Mouse (Mus musculus) lung, postnatal 4 days (tissue): ENCODE measurements around the gene Rbck1.
"Not testable (repeated sequence)": the region's sequence is repeated elsewhere in the genome, so short reads cannot be mapped to it uniquely, and the experiment has no call there.

Source experiments
- DNase-seq, 2 experiments: peaks; one replicate each; pipeline ENCODE4 v3.0.0; 2021

The Rbck1 gene

DNA sequence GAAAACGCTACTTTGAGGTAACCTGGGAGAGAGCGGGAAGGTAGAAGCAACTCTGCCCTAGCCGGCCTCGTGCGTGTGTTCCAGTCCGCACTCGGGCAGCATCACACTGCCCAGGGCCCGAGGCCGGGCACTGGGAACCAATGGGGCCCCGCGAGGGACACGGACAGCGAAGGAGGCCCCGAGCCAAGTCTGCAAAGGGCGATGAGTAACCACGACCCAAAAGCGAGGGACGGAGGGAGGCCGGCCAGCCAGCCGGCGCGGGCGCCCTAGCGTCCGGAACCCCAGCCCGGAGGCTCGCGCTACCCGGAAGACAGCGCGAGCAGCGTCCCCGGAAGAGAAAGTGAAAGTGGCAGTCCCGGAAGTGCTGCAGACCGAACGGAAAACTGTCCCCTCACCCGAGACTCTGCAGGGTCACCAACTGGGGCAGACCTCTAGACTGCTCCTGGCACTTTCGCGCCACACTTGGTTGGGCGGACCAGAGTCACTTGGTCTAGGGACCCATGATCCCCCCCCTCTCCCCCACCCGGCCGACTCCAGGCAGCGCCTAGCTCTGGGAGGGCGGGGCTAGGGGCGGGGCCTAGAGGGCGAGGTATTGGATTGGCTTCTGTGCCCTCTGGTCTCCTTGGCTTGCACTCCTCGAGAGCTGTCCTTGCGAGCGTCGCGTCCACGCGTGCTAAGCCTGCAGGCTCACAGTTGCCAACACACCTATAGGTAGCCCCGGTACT, at the start of gene Rbck1:
Gene Rbck1 (minus strand): TSS at position 553 of the 725 bp plus-strand sequence.
- DNase-seq: peak; percentile 90 to 95

DNA sequence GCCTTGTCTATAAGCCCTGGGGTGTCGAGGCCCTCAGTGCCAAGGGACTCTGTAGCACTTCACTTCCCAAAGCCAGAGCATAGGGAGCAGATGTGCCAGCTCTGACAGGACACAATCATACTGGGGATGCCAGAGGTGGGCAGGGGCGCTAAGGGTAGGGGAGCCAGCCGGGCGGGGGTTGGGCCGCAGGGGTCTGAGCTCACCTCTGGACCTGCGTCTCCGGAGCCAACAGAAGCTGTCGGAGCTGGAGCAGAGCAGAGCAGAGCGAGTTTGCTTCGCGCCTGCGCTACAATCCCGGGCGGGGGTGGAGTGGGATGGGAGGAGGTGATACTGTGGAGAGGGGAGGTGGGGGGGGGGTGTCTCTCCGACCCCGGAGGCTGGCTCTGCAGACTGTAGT, 43.9 kb upstream of the Rbck1 start, which contains the start of gene Nrsn2:
Gene Nrsn2 (minus strand): TSS at position 294 of the 397 bp plus-strand sequence.
- DNase-seq: no peak

GRCm38 (mm10) chr2:152375652-152376344, 43.3 kb upstream of the Rbck1 start:
- no peak for DNase-seq

- no peak for DNase-seq
Observed at GRCm38 (mm10) chr2:152373547-152373946, 41.1 kb upstream of the Rbck1 start.

GRCm38 (mm10) chr2:152372661-152373060, 40.2 kb upstream of the Rbck1 start:
- no peak for DNase-seq

DNA sequence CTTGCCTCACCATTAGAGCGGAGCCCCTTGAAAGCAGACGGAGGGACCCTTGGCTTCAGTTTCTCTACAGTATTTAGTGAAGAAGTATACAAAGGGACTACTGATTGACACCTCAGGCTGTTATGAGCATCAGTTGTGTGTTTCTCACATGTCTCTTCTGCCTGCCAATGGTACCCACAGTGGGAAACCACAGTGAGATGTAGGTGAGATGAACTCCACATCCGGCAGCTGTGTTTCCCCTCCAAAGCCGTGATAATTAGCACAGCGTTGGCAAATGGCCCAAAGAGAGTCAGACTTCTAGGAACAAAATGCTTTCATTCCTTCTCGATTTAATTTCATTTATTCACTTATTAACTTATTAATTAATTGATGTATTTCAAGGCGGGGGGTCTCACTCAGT, 39.7 kb upstream of the Rbck1 start:
- no peak for DNase-seq

DNA sequence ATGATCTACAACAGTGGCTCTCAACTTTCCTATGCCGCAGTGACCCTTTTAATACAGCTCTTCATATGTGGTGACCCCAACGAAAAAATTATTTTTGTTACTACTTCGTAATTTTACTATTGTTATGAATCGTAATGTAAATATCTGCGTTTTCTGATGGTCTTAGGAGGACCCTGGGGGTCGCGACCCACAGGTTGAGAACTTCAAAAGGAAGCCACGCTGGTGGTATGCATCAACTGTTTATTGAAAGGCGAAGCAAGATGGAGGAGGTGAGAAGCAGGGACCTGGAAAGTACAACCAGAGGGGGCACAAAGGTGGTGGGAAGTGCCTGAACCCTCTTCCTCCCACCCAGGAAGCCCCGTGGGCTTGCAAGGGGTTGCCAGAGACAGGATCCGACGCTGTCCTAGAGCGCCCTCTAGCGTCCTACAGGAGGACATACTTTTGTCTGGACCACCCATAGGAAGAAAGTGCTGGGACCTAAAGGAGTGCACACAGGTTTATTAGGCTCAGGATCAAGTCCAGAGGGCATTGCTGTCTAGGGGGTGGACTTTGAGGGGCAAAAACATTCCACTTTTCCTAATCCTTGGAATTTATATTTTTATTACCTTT, 36.2 kb upstream of the Rbck1 start:
- DNase-seq: peak; percentile 57 to 71

GRCm38 (mm10) chr2:152367917-152368316, 35.5 kb upstream of the Rbck1 start:
- DNase-seq: no peak

GRCm38 (mm10) chr2:152363245-152364147, 31.0 kb upstream of the Rbck1 start:
- peak; percentile 81 to 84 for DNase-seq

DNA sequence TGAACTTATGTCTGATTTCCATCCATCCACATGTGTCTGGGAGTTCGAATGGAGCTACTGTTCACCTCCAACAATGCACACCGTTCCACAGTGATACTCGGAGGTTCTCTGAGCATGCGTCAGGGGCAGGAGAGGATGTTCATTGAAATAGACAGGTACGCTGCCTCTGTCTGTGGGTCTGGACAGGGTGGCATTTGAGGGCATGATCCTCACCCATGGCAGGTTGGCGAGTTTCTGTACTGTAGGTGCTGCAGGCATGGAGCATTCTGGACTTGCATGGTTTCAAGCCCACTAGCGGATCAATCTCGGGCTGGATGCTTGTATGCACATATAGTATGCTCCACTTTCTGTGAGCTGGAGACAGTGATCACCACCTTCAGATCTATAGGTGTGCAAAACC, 28.7 kb upstream of the Rbck1 start:
- no peak for DNase-seq

DNA sequence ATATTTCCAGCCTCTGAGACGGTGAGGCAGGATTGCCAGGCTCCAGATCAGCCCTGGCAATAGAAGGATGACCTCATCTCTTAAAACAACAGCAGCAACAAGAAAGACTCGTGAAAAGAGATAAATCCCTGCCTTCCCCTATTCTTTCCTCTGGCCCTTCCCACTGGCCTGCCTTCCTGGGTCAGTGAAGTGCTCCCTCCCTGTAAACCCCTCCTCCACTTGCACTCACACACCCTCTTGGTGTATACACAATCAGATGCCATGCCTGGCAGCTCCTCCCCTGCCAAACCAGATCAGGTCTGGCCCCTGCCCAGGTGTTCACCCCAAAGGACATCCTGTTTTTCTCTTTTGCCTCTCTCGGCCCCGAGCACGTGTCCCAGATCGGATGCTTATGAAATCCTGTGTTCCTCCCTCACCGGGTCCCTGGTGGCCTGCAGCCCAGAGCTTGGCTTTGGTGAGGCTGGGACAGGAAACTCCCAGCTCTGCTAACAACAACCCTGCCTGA, 27.9 kb upstream of the Rbck1 start:
- DNase-seq: peak; percentile 77 to 90

DNA sequence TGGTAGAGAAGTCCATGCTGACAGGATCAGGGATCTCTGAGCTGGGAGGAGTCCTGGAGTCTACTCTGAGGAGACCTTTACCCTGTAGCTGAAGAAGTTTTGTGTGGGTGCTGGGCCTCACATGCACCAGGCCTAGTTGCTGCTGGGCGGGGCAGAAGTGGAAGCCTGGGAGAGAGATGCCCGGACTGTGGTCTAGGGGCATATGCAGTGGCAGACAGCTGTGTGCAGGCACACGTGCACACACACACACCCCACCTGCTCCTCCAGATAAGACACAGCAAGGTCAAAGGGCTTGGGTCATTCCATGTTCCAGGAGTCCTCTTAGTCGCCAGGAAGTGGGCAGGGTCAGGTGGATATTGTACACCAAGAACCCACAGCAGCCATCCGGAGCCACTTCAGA, 27.2 kb upstream of the Rbck1 start:
- no peak for DNase-seq

GRCm38 (mm10) chr2:152358977-152359376, 26.5 kb upstream of the Rbck1 start:
- DNase-seq: not testable (repeated sequence)

GRCm38 (mm10) chr2:152357254-152357653, 24.8 kb upstream of the Rbck1 start:
- DNase-seq: no peak

GRCm38 (mm10) chr2:152349842-152350540, 17.5 kb upstream of the Rbck1 start:
- DNase-seq: peak; percentile 47 to 64

DNA sequence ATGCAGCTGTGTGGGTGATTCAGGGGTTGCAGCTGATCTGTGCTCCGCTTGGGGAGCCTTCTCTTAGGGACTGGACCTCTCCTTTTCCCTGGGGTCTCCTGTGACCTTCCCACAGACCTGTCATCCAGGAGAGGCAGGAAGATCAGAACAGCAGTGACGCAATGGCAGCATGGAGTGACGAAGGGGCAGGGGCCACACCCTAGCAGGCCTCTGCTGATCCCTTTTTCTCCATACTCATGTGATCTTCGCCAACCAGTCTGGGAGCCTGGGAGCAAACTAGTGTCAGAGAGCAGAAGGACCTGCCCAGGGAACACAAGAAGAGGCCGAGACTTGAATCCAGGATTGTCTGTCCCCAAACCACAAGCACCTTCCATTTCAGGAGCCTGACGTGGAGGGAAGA, 16.8 kb upstream of the Rbck1 start:
- DNase-seq: no peak

- DNase-seq: no peak
Observed at GRCm38 (mm10) chr2:152347722-152348121, 15.3 kb upstream of the Rbck1 start.

GRCm38 (mm10) chr2:152346776-152347465, 14.5 kb upstream of the Rbck1 start:
- no peak for DNase-seq

- no peak for DNase-seq
Observed at GRCm38 (mm10) chr2:152345393-152345792, 12.9 kb upstream of the Rbck1 start.

GRCm38 (mm10) chr2:152344909-152345308, 12.5 kb upstream of the Rbck1 start:
- DNase-seq: no peak

- DNase-seq: peak; percentile 45
Observed at GRCm38 (mm10) chr2:152344361-152344760, 11.9 kb upstream of the Rbck1 start.
